Mouse (Mus musculus): Measurements from ENCODE around the gene Got2.

Got2 gene

DNA sequence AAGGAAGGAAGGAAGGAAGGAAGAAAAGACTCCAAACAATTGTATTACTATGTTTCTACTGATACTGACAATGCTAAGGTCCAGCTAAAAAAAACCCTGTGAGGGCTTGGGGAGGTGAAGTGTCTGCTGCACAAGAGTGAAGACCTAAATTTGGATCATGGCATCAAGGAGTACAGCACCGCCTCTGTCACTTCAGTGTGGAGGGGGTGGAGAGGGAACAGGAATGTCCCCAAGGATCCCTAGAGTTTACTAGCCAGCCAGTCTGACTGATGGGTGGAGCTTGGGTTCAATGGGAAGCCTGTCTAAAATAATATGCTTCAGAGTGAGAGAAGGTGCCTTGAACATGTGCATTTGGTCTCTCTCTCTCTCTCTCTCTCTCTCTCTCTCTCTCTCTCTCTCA lies 70.1 kb downstream of the Got2 start:
- DNase-seq (ENCODE audit: low spot score) = no peak

DNA sequence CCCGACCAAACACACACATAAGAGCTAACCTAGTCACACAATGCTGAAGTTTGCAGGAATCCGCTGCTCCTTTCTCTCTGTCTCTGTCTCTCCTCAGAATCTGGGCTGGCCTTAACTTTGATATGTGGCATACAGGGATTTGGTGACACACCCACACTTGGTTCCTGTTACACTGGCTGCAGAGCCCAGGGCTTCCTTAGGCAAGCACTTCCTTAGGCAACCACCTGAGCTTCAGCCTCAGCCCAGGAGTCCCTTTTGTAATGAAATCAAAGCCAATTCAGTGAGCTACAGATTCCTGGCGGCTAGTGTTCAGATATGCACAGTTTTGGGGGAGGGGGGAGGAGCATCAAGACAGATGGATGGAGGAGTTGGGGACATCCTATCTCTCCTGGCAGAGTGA lies 70.8 kb downstream of the Got2 start:
- DNase-seq (ENCODE audit: low spot score) = no peak

DNA sequence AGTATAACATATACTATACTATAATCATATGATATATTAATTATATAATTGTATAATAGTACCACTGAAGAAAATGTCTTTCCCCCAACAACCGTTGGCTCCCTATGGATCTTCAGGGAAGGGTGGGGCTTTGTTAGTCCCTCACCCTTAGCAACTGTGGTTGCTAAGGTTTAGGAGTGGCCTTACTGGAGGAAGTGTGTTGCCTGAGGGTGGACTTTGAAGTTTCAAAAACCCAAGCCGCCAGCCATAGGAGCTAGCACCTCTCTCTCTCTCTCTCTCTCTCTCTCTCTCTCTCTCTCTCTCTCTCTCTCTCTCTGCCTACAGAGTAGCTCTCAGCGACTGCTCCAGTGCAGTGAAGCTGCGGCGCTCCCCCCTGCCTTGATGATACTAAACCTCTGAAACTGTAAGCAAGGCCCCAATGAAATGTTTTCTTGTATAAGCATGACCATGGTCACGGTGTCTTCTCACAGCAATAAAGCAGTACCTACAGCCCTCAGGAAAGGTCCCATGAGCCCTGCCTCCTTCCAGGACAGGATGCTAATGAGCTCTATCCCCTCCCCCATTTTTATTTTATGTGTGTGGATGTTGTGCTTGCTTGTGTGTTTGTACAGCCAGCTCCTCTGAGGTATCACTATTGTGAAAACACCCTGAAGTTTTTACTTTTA lies 72.2 kb downstream of the Got2 start:
- DNase-seq (ENCODE audit: low spot score) = no peak

Data from urinary bladder, postnatal 14 days (tissue).